Mouse (Mus musculus) left cerebral cortex, postnatal 10 days (tissue): Measurements from ENCODE around the gene Qk. TPM values are rescaled to one million over a fixed set of nuclear protein-coding genes. Genes with fewer than 3 reads are reported as not detected.

ENCODE experiments used
- DNase-seq, 2 experiments: peaks; one replicate each; pipeline ENCODE4 v3.0.0; 2021 to 2022; ENCODE audit warnings: low spot score in 2 of 2, mixed read lengths in 1 of 2; ENCODE audit errors: extremely low spot score in 1 of 2
- intact Hi-C: fragments of 180-260 bp; cut with DNase I; formaldehyde crosslinking; loops from one replicate; pipeline ENCODE4 v1.15.1; 2025
- total RNA-seq, 2 experiments: library from RNA; stranded (reverse); gene quantifications; 2 replicates each; pipeline ENCODE4 v1.2.3; 2021

Qk gene
- total RNA-seq, 2 experiments from 2014 or later = 295 to 297 TPM

DNA sequence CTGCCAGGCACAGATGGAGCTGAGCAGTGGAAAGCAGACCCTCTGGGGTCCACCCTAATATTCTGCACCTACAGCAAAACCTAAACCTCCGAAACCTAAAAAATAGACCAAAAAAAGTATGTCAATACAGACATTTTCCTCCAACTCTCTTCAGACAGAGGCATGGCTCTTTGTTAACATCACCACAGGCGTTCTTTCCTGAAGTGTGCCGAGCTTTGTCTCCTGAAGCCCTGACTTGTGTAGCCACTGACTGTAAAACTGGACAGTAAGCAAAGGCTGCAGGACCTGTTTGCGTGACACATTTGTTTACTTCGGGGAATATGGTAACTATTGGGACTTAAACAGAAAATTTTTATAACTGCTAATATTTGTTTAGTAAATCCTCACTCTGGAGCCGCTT is 137.9 kb downstream of the Qk start:
- no peak for DNase-seq
- intact Hi-C loops = no loop called here

DNA sequence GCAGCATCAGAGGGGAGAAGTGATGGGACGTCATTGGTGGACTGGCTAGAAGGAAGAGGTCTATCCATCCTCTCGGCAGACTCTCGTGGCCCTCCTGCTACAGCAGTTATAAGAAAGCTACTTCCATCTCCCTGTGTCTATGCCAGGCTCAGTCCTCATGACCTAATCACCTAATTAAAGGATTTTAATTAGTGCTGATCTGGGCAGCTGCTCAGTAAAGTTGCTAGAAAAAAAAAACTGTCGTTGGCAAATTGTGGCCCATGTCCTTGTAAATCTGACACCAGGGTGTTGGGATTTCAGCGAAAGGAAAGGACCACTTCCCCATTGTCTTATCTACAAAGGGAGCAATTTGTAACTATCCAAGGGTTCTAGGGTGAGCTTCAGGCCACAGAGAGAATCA is 142.6 kb downstream of the Qk start:
- intact Hi-C loops = no loop called here
- DNase-seq = no peak

DNA sequence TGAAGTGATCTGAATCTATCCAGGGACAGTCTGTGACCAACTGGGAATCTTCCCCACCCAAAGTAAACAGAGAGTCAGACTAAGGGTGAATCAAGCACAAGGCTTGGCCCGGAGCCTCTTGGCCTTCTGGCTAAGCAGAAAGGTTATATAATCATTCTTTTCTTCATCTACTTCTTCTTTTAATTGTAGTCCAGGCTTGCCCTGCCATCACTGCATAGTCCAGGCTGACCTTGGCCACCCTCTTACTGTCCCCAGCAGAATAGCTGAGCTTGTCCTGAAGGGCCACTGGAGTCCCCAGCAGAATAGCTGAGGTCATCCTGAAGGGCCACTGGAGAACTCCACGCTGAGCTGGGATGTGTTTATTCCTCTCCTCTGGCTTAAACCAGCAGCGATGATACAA is 158.4 kb downstream of the Qk start:
- DNase-seq = no peak
- intact Hi-C loops = no loop called here

DNA sequence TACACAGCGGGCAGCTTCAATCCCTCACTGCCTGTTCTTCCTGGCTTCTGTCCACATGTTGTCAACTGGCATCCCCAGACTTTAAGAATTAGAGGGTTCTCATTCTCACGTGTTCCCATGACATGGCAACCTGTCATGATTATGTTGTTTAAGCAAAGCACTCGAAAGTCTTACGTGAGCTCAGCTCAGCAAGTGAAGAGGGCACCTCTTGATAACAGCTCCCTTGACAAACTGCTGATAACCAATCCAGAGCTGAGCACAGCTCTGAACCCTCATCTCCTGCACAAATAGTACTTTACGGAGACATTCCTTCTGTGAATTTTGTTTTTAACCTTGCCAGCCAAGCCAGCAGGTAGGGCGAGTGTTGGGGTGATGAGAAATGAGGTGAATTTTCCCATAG is 159.2 kb downstream of the Qk start:
- intact Hi-C loops = no loop called here
- DNase-seq = no peak

DNA sequence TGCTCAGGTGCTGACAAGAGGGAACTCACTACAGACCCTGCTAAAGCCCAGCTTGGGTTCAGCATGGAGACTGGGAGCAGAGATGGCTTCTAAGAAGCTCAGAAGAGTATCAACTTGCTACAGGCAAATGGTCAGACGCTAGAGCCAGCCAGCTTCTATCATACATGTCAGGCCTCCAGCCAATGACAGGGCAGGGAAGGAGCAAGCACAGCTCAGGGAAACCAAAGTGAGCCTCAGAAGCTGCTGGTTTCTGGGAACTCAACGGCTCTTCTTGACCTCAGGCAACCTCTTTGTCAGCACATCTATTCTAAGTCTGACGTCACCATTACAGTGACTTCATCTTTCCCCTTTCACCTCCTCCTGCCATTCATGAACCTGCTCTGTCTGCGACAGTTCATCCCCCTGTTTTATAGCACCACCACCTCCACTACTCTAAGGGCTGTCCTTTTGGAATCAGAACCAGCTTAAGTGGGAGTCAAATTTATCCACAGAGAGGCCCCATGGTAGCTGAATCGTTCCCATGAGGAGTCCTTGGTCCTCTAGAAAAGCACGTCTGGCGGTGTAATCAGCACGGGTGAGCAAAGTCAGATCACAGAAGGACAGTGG is 166.7 kb downstream of the Qk start:
- intact Hi-C loops = no loop called here
- no peak for DNase-seq
